Mouse (Mus musculus) thymus, adult 2 months (tissue): Measurements from ENCODE around the gene Ndrg4.

ENCODE experiments used
- CTCF ChIP-seq: fragments of 200-500 bp; IDR thresholded peaks from 2 replicates; pipeline ENCODE4 v1.5.1; 2012; ENCODE audit warnings: mild to moderate bottlenecking, control low read depth, low read length, moderate library complexity, borderline replicate concordance; ENCODE audit not compliant: control insufficient read depth, poor library complexity, insufficient read depth; ENCODE audit errors: extremely low read depth
- POLR2A ChIP-seq: fragments of 200-500 bp; IDR thresholded peaks from 2 replicates; pipeline ENCODE4 v1.6.1; 2012; ENCODE audit warnings: mild to moderate bottlenecking, low read length, control low read depth, moderate library complexity; ENCODE audit not compliant: control insufficient read depth, poor library complexity, insufficient read depth; ENCODE audit errors: extremely low read depth

DNA sequence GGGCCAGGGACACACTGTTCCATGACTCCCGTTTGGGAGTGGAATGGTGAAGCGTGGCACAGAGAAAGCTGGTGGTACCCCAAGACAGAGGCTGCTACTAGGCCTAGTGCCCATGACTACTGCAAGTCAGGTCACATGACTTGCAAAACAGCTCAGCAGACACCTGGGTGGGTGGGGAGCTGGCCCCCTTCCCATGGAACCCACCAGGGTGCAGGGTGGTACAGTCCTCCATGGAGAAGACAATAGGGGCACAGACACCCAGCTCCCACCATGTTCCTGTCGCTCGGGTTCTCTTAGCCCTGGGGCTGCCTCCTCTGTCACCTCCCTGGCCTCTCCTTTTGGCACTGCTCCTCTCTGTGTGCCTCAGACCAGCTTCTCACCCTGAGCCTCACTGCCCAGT lies 25.0 kb downstream of the Ndrg4 start:
- no peak for TF ChIP-seq CTCF
- no peak for TF ChIP-seq POLR2A
